Mouse (Mus musculus) C2C12 (cell line): Measurements from ENCODE around the gene Eif3l. TPM values are rescaled to one million over a fixed set of nuclear protein-coding genes. Genes with fewer than 3 reads are reported as not detected.

Source experiments
- H3K27me3 ChIP-seq: one replicate; pipeline ENCODE4 v1.6.1; 2011; ENCODE audit not compliant: control insufficient read depth, insufficient read depth, insufficient read length
- H3K36me3 ChIP-seq: one replicate; pipeline ENCODE4 v1.6.1; 2011; ENCODE audit not compliant: control insufficient read depth, insufficient read depth
- H3K4me3 ChIP-seq: one replicate; pipeline ENCODE4 v1.5.1; 2011; ENCODE audit warnings: mild to moderate bottlenecking, control low read depth; ENCODE audit not compliant: poor library complexity, insufficient read depth, severe bottlenecking
- H3K79me2 ChIP-seq: one replicate; pipeline ENCODE4 v1.6.1; 2011; ENCODE audit not compliant: control insufficient read depth, insufficient read depth
- H3K79me3 ChIP-seq: one replicate; pipeline ENCODE4 v1.6.1; 2011; ENCODE audit warnings: low read depth, control low read depth
- H3ac ChIP-seq: one replicate; pipeline ENCODE3; 2011; ENCODE audit warnings: low read depth; ENCODE audit not compliant: control insufficient read depth, insufficient read length
- CEBPB ChIP-seq: IDR thresholded peaks from one replicate; pipeline ENCODE4 v1.6.1; 2011; ENCODE audit warnings: low read depth, mild to moderate bottlenecking, control low read depth, moderate library complexity
- CTCF ChIP-seq: IDR thresholded peaks from one replicate; pipeline ENCODE4 v1.5.1; 2011; ENCODE audit not compliant: control insufficient read depth, insufficient read depth, insufficient read length
- FOSL1 ChIP-seq: IDR thresholded peaks from one replicate; pipeline ENCODE4 v1.8.0; 2011; ENCODE audit warnings: mild to moderate bottlenecking, low read length; ENCODE audit not compliant: poor library complexity, insufficient read depth, severe bottlenecking
- MAX ChIP-seq: IDR thresholded peaks from one replicate; pipeline ENCODE4 v1.6.1; 2011; ENCODE audit warnings: mild to moderate bottlenecking, control low read depth
- MYOD1 ChIP-seq: IDR thresholded peaks from one replicate; pipeline ENCODE4 v1.6.1; 2011; ENCODE audit warnings: low read depth; ENCODE audit not compliant: control insufficient read depth, insufficient read length
- MYOG ChIP-seq: IDR thresholded peaks from one replicate; pipeline ENCODE4 v1.6.1; 2011; ENCODE audit not compliant: control insufficient read depth, insufficient read length; ENCODE audit errors: extremely low read depth
- USF1 ChIP-seq: IDR thresholded peaks from one replicate; pipeline ENCODE4 v1.6.1; 2011; ENCODE audit warnings: low read depth, mild to moderate bottlenecking, control low read depth, moderate library complexity
- polyA plus RNA-seq: library from polyadenylated mRNA; unstranded; fragments of >200 nt; fragmentation: generic; extraction: Trizol; gene quantifications from one replicate; pipeline ENCODE4 v1.2.1, GENCODE M21; 2012; ENCODE audit warnings: missing spikeins

Eif3l gene
- polyA plus RNA-seq, 1 experiment, result 369 TPM

DNA sequence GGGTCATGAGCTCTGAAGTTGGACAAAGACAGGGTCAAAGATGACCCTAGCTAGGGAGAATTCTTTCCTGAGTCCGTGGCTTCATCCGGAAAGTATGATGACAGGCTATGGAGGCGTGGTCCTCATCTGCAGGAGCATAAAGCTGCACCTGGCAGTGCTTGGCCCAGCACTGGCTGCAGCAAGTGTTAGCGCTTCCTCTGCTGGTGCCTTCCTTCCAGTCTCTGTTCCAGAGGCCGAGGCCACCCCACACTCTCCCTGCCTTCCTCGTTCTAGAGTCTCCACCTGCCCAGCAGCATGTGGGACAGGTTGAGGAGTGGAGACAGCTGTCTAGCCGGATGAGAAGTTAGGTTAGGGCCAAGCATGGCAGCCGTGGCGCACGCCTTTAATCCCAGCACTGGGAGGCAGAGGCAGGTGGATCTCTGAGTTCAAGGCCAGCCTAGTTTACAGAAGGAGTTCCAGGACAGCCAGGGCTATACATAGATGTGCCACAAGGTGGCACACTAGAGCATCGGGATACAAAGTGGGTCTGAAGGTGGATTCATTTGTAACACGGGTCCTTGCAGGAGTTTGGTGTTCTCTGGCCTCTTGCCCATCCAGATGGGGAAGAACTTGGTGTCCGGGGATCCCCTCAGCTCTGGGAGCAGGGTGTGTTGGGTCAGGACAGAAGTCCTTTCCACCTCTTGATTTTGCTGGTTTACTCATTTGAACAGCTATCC is 51.4 kb downstream of the Eif3l start:
- H3K79me2 ChIP-seq, result no peaks in the 10 kb centered on the region
- H3K79me3 ChIP-seq, result no peaks in the 10 kb centered on the region
- H3K36me3 ChIP-seq, result peaks cover 86% of the 10 kb centered on the region
- H3K27me3 ChIP-seq, result no peaks in the 10 kb centered on the region
- no peak overlapping the region for H3K4me3 ChIP-seq
- TF ChIP-seq MYOD1 (peak; percentile 43), MAX (no peak), CTCF (peak; percentile 74)
- H3ac ChIP-seq, result no peak overlapping the region

GRCm38 (mm10) chr15:79127101-79127500 is 52.1 kb downstream of the Eif3l start:
- Histone ChIP-seq H3ac (no peak overlapping the region), H3K27me3 (no peaks in the 10 kb centered on the region), H3K36me3 (peaks cover 88% of the 10 kb centered on the region), H3K79me3 (no peaks in the 10 kb centered on the region), H3K4me3 (no peak overlapping the region), H3K79me2 (no peaks in the 10 kb centered on the region)
- TF ChIP-seq MYOD1 (no peak), USF1 (no peak), MAX (no peak), MYOG (no peak), CTCF (no peak), CEBPB (no peak), FOSL1 (no peak)

- H3ac ChIP-seq, result no peak overlapping the region
- H3K79me3 ChIP-seq, result no peaks in the 10 kb centered on the region
- H3K79me2 ChIP-seq, result no peaks in the 10 kb centered on the region
- H3K27me3 ChIP-seq, result no peaks in the 10 kb centered on the region
- no peak overlapping the region for H3K4me3 ChIP-seq
- TF ChIP-seq USF1, result no peak
- no peak for TF ChIP-seq CTCF
- no peak for TF ChIP-seq MYOG
- no peak for TF ChIP-seq MAX
- TF ChIP-seq CEBPB, result no peak
- no peak for TF ChIP-seq MYOD1
- no peak for TF ChIP-seq FOSL1
- peaks cover 89% of the 10 kb centered on the region for H3K36me3 ChIP-seq
Observed at GRCm38 (mm10) chr15:79128208-79128607, 53.2 kb downstream of the Eif3l start.

- no peaks in the 10 kb centered on the region for H3K27me3 ChIP-seq
- no peak overlapping the region for H3ac ChIP-seq
- peaks cover 88% of the 10 kb centered on the region for H3K36me3 ChIP-seq
- H3K79me2 ChIP-seq, result no peaks in the 10 kb centered on the region
- H3K79me3 ChIP-seq, result no peaks in the 10 kb centered on the region
- H3K4me3 ChIP-seq, result no peak overlapping the region
- TF ChIP-seq USF1, result no peak
- no peak for TF ChIP-seq CTCF
- TF ChIP-seq MYOG, result no peak
- no peak for TF ChIP-seq MAX
- no peak for TF ChIP-seq FOSL1
- TF ChIP-seq CEBPB, result no peak
- TF ChIP-seq MYOD1, result no peak
Observed at GRCm38 (mm10) chr15:79129311-79129710, 54.3 kb downstream of the Eif3l start.

DNA sequence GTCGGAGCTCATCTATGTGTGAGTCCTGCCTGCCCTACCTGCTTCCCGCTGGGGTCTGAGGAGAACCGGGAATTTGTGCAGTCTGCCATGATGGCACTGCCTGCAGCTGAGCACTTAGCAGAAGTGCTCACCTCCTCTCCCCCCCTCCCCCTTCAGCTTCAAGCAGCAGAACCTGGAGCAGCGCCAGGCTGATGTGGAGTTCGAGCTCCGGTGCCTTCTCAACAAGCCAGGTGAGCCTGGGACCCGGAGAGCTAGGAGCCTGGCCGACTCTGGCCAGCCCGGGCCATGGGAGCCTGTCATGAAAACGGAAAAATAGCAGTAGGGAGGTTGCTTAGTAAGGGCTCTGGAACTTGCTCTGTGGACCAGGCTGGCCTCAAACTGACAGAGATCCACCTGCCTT is 55.8 kb downstream of the Eif3l start:
- H3K27me3 ChIP-seq, result no peaks in the 10 kb centered on the region
- peaks cover 75% of the 10 kb centered on the region for H3K36me3 ChIP-seq
- no peak overlapping the region for H3K4me3 ChIP-seq
- no peaks in the 10 kb centered on the region for H3K79me3 ChIP-seq
- H3ac ChIP-seq, result no peak overlapping the region
- no peak for TF ChIP-seq FOSL1
- no peak for TF ChIP-seq MAX
- TF ChIP-seq USF1, result no peak
- TF ChIP-seq CTCF, result no peak
- no peak for TF ChIP-seq CEBPB
- no peak for TF ChIP-seq MYOG
- no peak for TF ChIP-seq MYOD1
- no peaks in the 10 kb centered on the region for H3K79me2 ChIP-seq

DNA sequence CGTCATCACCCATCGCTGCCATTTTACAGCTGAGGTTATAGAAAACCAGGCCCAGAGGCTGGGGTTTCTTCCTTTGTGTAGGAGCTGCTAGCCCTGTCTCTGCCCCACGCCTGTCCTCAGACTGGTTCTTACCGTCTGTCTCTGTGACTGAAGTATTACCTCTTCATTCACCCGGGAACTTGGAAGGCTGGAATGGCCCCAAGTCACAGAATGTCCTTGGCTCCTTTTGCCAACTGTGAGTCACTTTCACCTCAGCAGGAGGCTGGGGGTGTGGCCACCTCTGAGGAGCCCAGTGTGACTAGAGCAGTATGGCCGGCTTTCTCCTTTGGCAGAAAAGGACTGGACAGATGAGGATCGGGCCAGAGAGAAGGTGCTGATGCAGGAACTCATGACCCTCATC is 56.5 kb downstream of the Eif3l start:
- Histone ChIP-seq H3K36me3 (peaks cover 70% of the 10 kb centered on the region), H3K4me3 (no peak overlapping the region), H3K79me2 (no peaks in the 10 kb centered on the region), H3ac (no peak overlapping the region), H3K79me3 (no peaks in the 10 kb centered on the region), H3K27me3 (no peaks in the 10 kb centered on the region)
- TF ChIP-seq MAX (peak; percentile 22), CTCF (no peak)
